Mouse (Mus musculus): ENCODE results near the gene Btbd35f18. TPM values are rescaled to one million over a fixed set of nuclear protein-coding genes. Genes with fewer than 3 reads are reported as not detected.
"Not testable (repeated sequence)": the region's sequence is repeated elsewhere in the genome, so short reads cannot be mapped to it uniquely, and the experiment has no call there.

Gene Btbd35f18
- not detected in 2 replicates for polyA plus RNA-seq (2012; rRNA removed)

DNA sequence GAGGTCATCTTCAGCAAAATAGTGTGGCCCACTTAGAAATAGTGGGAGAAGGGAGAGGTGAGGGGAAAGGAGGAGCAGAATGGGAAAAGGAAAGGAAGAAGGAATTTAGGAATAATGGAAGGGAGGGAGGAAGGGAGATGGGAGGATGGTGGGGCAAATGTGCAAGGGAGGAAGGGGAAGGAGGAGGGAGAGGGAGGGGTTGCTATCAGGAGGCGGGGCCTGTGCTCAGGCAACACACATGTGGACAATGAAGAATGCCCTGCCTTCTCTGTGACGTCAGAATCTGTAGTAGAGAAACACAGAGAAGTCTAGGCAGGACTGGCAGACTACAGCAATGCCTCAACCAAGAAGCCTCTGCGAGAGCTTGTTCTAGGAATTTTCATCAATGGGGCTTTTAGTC lies at the start of gene Btbd35f18:
Btbd35f18 (plus strand) TSS at position 301 of the 400 bp plus-strand sequence.
- H3K36me3 ChIP-seq (ENCODE audit: control insufficient read depth, insufficient read depth, low read length); DNase-seq; H3K27ac ChIP-seq (ENCODE audit: control insufficient read depth, insufficient read depth, low read length); H3K4me3 ChIP-seq (ENCODE audit: control insufficient read depth, insufficient read depth, low read length); H3K4me1 ChIP-seq (replicated peaks; ENCODE audit: control insufficient read depth, insufficient read depth, low read length); H3K27me3 ChIP-seq (ENCODE audit: control insufficient read depth, insufficient read depth, low read length): not testable (repeated sequence)
- WGBS = no CpG with 5 or more reads among the region's 3 CpGs

Other genes starting within 250 kb of the Btbd35f18 start
- not detected in 2 replicates for gene Btbd35f10, start 52.7 kb downstream of the Btbd35f18 start, polyA plus RNA-seq (2012; rRNA removed)

Measured in thymus, adult 2 months (tissue).